Mouse (Mus musculus) cerebellum, adult 2 months (tissue): Measurements from ENCODE around the gene Neurl3. TPM values are rescaled to one million over a fixed set of nuclear protein-coding genes. Genes with fewer than 3 reads are reported as not detected.

Source experiments
- DNase-seq, 2 experiments: peaks; one replicate each; pipeline ENCODE4 v3.0.0; 2021
- H3K27ac ChIP-seq: fragments of 200-500 bp; 2 replicates; pipeline ENCODE4 v1.5.1; 2012; ENCODE audit warnings: low read length, control low read depth, inconsistent platforms; ENCODE audit not compliant: insufficient read depth
- H3K27me3 ChIP-seq: fragments of 200-500 bp; 2 replicates; pipeline ENCODE4 v1.6.1; 2012; ENCODE audit warnings: inconsistent platforms, mild to moderate bottlenecking, low read length, moderate library complexity; ENCODE audit not compliant: control insufficient read depth, insufficient read depth
- H3K4me1 ChIP-seq: fragments of 200-500 bp; 2 replicates; pipeline ENCODE4 v1.6.1; 2011; ENCODE audit warnings: low read length; ENCODE audit not compliant: control insufficient read depth, insufficient read depth
- H3K4me3 ChIP-seq: fragments of 200-500 bp; replicated peaks from 2 replicates; pipeline ENCODE3; 2011; ENCODE audit warnings: mild to moderate bottlenecking, low read depth, low read length, control low read depth; ENCODE audit not compliant: insufficient read depth
- CTCF ChIP-seq: fragments of 200-500 bp; IDR thresholded peaks from 2 replicates; pipeline ENCODE4 v1.5.1; 2011; ENCODE audit warnings: low read depth, mild to moderate bottlenecking, control low read depth, low read length, moderate library complexity, borderline replicate concordance; ENCODE audit not compliant: insufficient read depth
- POLR2A ChIP-seq: fragments of 200-500 bp; IDR thresholded peaks from 2 replicates; pipeline ENCODE4 v1.6.1; 2011; ENCODE audit warnings: low read length, control low read depth, borderline replicate concordance; ENCODE audit not compliant: insufficient read depth
- WGBS: fragments of 180-500 bp; shearing (Covaris S2); methylation state at CpG from one replicate; pipeline ENCODE4 v1.1.7; 2018; 5-methylcytosine and 5-hydroxymethylcytosine counted together
- polyA plus RNA-seq: library from polyadenylated mRNA; depleted of rRNA; stranded (reverse); fragments of >200 nt; gene quantifications from 2 replicates; pipeline ENCODE4 v1.2.3, GENCODE M21; 2012

Gene Neurl3
- polyA plus RNA-seq, 1 experiment = 1.0 TPM

GRCm38 (mm10) chr1:36309498-36309901 is 35.0 kb upstream of the Neurl3 start:
- Histone ChIP-seq H3K4me1 (0 out of 2 replicates have a peak, but pooled peaks cover 2% of the 10 kb centered on the region), H3K4me3 (no peak overlapping the region), H3K27me3 (no peaks in the 10 kb centered on the region), H3K27ac (no peak overlapping the region)
- TF ChIP-seq CTCF = no peak
- no peak for TF ChIP-seq POLR2A
- 66% methylated on average over 3 of the region's 3 CpGs for WGBS
- DNase-seq = peak; percentile 28 to 62

GRCm38 (mm10) chr1:36308966-36309475 is 34.5 kb upstream of the Neurl3 start:
- no peak for TF ChIP-seq CTCF
- TF ChIP-seq POLR2A = no peak
- Histone ChIP-seq H3K27me3 (no peaks in the 10 kb centered on the region), H3K4me1 (0 out of 2 replicates have a peak, but pooled peaks cover 2% of the 10 kb centered on the region), H3K27ac (no peak overlapping the region), H3K4me3 (peak overlapping the region; percentile 15)
- 80% methylated on average over 9 of the region's 9 CpGs for WGBS
- peak in 1 of 2 experiments; percentile 13 for DNase-seq

- H3K27ac ChIP-seq = no peak overlapping the region
- no peak for TF ChIP-seq CTCF
- TF ChIP-seq POLR2A = no peak
- H3K4me1 ChIP-seq = 0 out of 2 replicates have a peak, but pooled peaks cover 2% of the 10 kb centered on the region
- DNase-seq = peak in 1 of 2 experiments; percentile 40
- H3K27me3 ChIP-seq = no peaks in the 10 kb centered on the region
- 29% methylated on average over 12 of the region's 12 CpGs for WGBS
- H3K4me3 ChIP-seq = peak overlapping the region; percentile 84
Observed at GRCm38 (mm10) chr1:36308451-36308901, 34.0 kb upstream of the Neurl3 start.

- 0 out of 2 replicates have a peak, but pooled peaks cover 2% of the 10 kb centered on the region for H3K4me1 ChIP-seq
- peak; percentile 99 for TF ChIP-seq POLR2A
- no peak for TF ChIP-seq CTCF
- peak; percentile 82 to 88 for DNase-seq
- under 1% methylated on average over 65 of the region's 65 CpGs for WGBS
- H3K27me3 ChIP-seq = no peaks in the 10 kb centered on the region
- H3K27ac ChIP-seq = no peak within 1 kb of the TSS
- peak within 1 kb of the TSS; percentile 84 for H3K4me3 ChIP-seq
Observed at GRCm38 (mm10) chr1:36307495-36308280, 33.2 kb upstream of the Neurl3 start, which contains the start of gene Arid5a. Gene Arid5a (plus strand): TSS chr1:36307733.

- no peak for TF ChIP-seq CTCF
- no peak for TF ChIP-seq POLR2A
- H3K4me3 ChIP-seq = no peak overlapping the region
- 66% methylated on average over 7 of the region's 7 CpGs for WGBS
- H3K27ac ChIP-seq = no peak overlapping the region
- H3K27me3 ChIP-seq = no peaks in the 10 kb centered on the region
- H3K4me1 ChIP-seq = 0 out of 2 replicates have a peak, but pooled peaks cover 2% of the 10 kb centered on the region
- no peak for DNase-seq
Observed at GRCm38 (mm10) chr1:36307121-36307494, 32.6 kb upstream of the Neurl3 start.

GRCm38 (mm10) chr1:36306120-36306519 is 31.6 kb upstream of the Neurl3 start:
- DNase-seq = peak in 1 of 2 experiments; percentile 9
- Histone ChIP-seq H3K4me1 (0 out of 2 replicates have a peak, but pooled peaks cover 2% of the 10 kb centered on the region), H3K4me3 (no peak overlapping the region), H3K27me3 (no peaks in the 10 kb centered on the region), H3K27ac (no peak overlapping the region)
- 88% methylated on average over 6 of the region's 6 CpGs for WGBS
- TF ChIP-seq CTCF = no peak
- TF ChIP-seq POLR2A = no peak

GRCm38 (mm10) chr1:36304764-36305163 is 30.3 kb upstream of the Neurl3 start:
- WGBS = 74% methylated on average over 7 of the region's 7 CpGs
- Histone ChIP-seq H3K27ac (no peak overlapping the region), H3K4me3 (no peak overlapping the region), H3K4me1 (0 out of 2 replicates have a peak, but pooled peaks cover 2% of the 10 kb centered on the region), H3K27me3 (no peaks in the 10 kb centered on the region)
- peak in 1 of 2 experiments; percentile 13 for DNase-seq
- TF ChIP-seq CTCF (no peak), POLR2A (no peak)
